Mouse (Mus musculus) forebrain, embryonic 10.5 days (tissue): ENCODE measurements around the gene Klhl29. TPM values are rescaled to one million over a fixed set of nuclear protein-coding genes. Genes with fewer than 3 reads are reported as not detected.

ENCODE experiments used
- DNase-seq: peaks from one replicate; pipeline ENCODE4 v3.0.0-alpha.2; 2017; ENCODE audit warnings: low spot score; ENCODE audit errors: extremely low spot score
- H3K27ac ChIP-seq: fragments of 300-500 bp; sonication (generic); 2 replicates; pipeline ENCODE4 v1.5.1; 2016; ENCODE audit warnings: mild to moderate bottlenecking
- H3K27me3 ChIP-seq: fragments of 300-500 bp; sonication (generic); 2 replicates; pipeline ENCODE4 v1.6.1; 2016; ENCODE audit warnings: mild to moderate bottlenecking; ENCODE audit not compliant: poor library complexity, severe bottlenecking
- H3K36me3 ChIP-seq: fragments of 300-500 bp; sonication (generic); replicated peaks from 2 replicates; pipeline ENCODE4 v1.6.1; 2016; ENCODE audit warnings: mild to moderate bottlenecking, moderate library complexity
- H3K4me1 ChIP-seq: fragments of 300-500 bp; sonication (generic); 2 replicates; pipeline ENCODE4 v1.6.1; 2016
- H3K4me3 ChIP-seq: fragments of 300-500 bp; sonication (generic); 2 replicates; pipeline ENCODE4 v1.5.1; 2016; ENCODE audit warnings: mild to moderate bottlenecking, moderate library complexity
- H3K9me3 ChIP-seq: fragments of 300-500 bp; sonication (generic); 2 replicates; pipeline ENCODE4 v1.6.1; 2016; ENCODE audit warnings: mild to moderate bottlenecking, moderate library complexity
- WGBS: fragments of 180-500 bp; shearing (Covaris S2); methylation state at CpG from one replicate; pipeline ENCODE4 v1.1.7; 2016; 5-methylcytosine and 5-hydroxymethylcytosine counted together
- polyA plus RNA-seq: library from polyadenylated mRNA; unstranded; fragments of >200 nt; fragmentation: Nextera tagmentation; extraction: Ambion mirVana; gene quantifications from 2 replicates; pipeline ENCODE4 v1.2.1, GENCODE M21; 2016

Gene Klhl29
- polyA plus RNA-seq, 1 experiment from 2014 or later, result 1.2 TPM

GRCm38 (mm10) chr12:5316029-5316567 lies 59.4 kb downstream of the Klhl29 start:
- 93% methylated on average over 9 of the region's 9 CpGs for WGBS
- no peak overlapping the region for H3K27ac ChIP-seq

GRCm38 (mm10) chr12:5307923-5308322 lies 67.6 kb downstream of the Klhl29 start:
- WGBS, result 89% methylated on average over 2 of the region's 2 CpGs
- Histone ChIP-seq H3K36me3 (peaks cover 8% of the 10 kb centered on the region; the same call in 1 of the 2 replicates), H3K9me3 (no peaks in the 10 kb centered on the region), H3K27me3 (no peaks in the 10 kb centered on the region), H3K4me1 (peaks cover 4% of the 10 kb centered on the region; the same call in 1 of the 2 replicates), H3K4me3 (no peak overlapping the region), H3K27ac (no peak overlapping the region)
- DNase-seq, result no peak

More at GRCm38 (mm10) chr12:5316029-5316567, 59.4 kb downstream of the Klhl29 start:
- Histone ChIP-seq H3K27me3 (no peaks in the 10 kb centered on the region), H3K36me3 (peaks cover 9% of the 10 kb centered on the region; the same call in 1 of the 2 replicates), H3K9me3 (no peaks in the 10 kb centered on the region), H3K4me3 (no peak overlapping the region), H3K4me1 (peaks cover 25% of the 10 kb centered on the region)
- DNase-seq, result no peak

- no peak overlapping the region for H3K4me3 ChIP-seq
- 62% methylated on average over 1 of the region's 1 CpGs for WGBS
- H3K4me1 ChIP-seq, result peaks cover 4% of the 10 kb centered on the region; the same call in 1 of the 2 replicates
- DNase-seq, result no peak
- no peaks in the 10 kb centered on the region for H3K9me3 ChIP-seq
- H3K36me3 ChIP-seq, result no peaks in the 10 kb centered on the region
- H3K27ac ChIP-seq, result no peak overlapping the region
- no peaks in the 10 kb centered on the region for H3K27me3 ChIP-seq
Observed at GRCm38 (mm10) chr12:5305466-5305865, 70.0 kb downstream of the Klhl29 start.

GRCm38 (mm10) chr12:5303912-5304311 lies 71.6 kb downstream of the Klhl29 start:
- 88% methylated on average over 5 of the region's 5 CpGs for WGBS
- Histone ChIP-seq H3K27me3 (no peaks in the 10 kb centered on the region), H3K36me3 (no peaks in the 10 kb centered on the region), H3K4me3 (no peak overlapping the region), H3K4me1 (peaks cover 4% of the 10 kb centered on the region; the same call in 1 of the 2 replicates), H3K9me3 (no peaks in the 10 kb centered on the region), H3K27ac (no peak overlapping the region)
- DNase-seq, result no peak

- peaks cover 4% of the 10 kb centered on the region; the same call in 1 of the 2 replicates for H3K4me1 ChIP-seq
- no peaks in the 10 kb centered on the region for H3K36me3 ChIP-seq
- no peak overlapping the region for H3K4me3 ChIP-seq
- H3K9me3 ChIP-seq, result no peaks in the 10 kb centered on the region
- H3K27ac ChIP-seq, result no peak overlapping the region
- no peaks in the 10 kb centered on the region for H3K27me3 ChIP-seq
- DNase-seq, result no peak
- WGBS, result 97% methylated on average over 4 of the region's 4 CpGs
Observed at GRCm38 (mm10) chr12:5303100-5303499, 72.4 kb downstream of the Klhl29 start.

GRCm38 (mm10) chr12:5301841-5302240 lies 73.6 kb downstream of the Klhl29 start:
- 85% methylated on average over 5 of the region's 5 CpGs for WGBS

GRCm38 (mm10) chr12:5296422-5296821 lies 79.1 kb downstream of the Klhl29 start:
- Histone ChIP-seq H3K9me3 (no peaks in the 10 kb centered on the region), H3K4me3 (no peak overlapping the region), H3K4me1 (no peaks in the 10 kb centered on the region), H3K36me3 (no peaks in the 10 kb centered on the region), H3K27ac (no peak overlapping the region), H3K27me3 (no peaks in the 10 kb centered on the region)
- WGBS, result 86% methylated on average over 7 of the region's 7 CpGs
- no peak for DNase-seq

More at GRCm38 (mm10) chr12:5301841-5302240, 73.6 kb downstream of the Klhl29 start:
- no peak overlapping the region for H3K27ac ChIP-seq
- H3K9me3 ChIP-seq, result no peaks in the 10 kb centered on the region
- DNase-seq, result no peak
- peaks cover 4% of the 10 kb centered on the region; the same call in 1 of the 2 replicates for H3K4me1 ChIP-seq
- H3K27me3 ChIP-seq, result no peaks in the 10 kb centered on the region
- H3K36me3 ChIP-seq, result no peaks in the 10 kb centered on the region
- H3K4me3 ChIP-seq, result no peak overlapping the region

GRCm38 (mm10) chr12:5292316-5292715 lies 83.2 kb downstream of the Klhl29 start:
- Histone ChIP-seq H3K27me3 (no peaks in the 10 kb centered on the region), H3K27ac (no peak overlapping the region), H3K4me1 (no peaks in the 10 kb centered on the region), H3K9me3 (no peaks in the 10 kb centered on the region), H3K36me3 (no peaks in the 10 kb centered on the region), H3K4me3 (no peak overlapping the region)
- DNase-seq, result no peak
- 93% methylated on average over 7 of the region's 7 CpGs for WGBS

- Histone ChIP-seq H3K27ac (no peak overlapping the region), H3K36me3 (no peaks in the 10 kb centered on the region), H3K4me1 (peaks cover 15% of the 10 kb centered on the region), H3K4me3 (no peak overlapping the region), H3K27me3 (no peaks in the 10 kb centered on the region), H3K9me3 (no peaks in the 10 kb centered on the region)
- no peak for DNase-seq
- WGBS, result 92% methylated on average over 11 of the region's 11 CpGs
Observed at GRCm38 (mm10) chr12:5285579-5285978, 89.9 kb downstream of the Klhl29 start.

GRCm38 (mm10) chr12:5284961-5285360 lies 90.5 kb downstream of the Klhl29 start:
- DNase-seq, result no peak
- 87% methylated on average over 6 of the region's 6 CpGs for WGBS
- H3K4me3 ChIP-seq, result no peak overlapping the region
- H3K36me3 ChIP-seq, result no peaks in the 10 kb centered on the region
- H3K4me1 ChIP-seq, result peaks cover 15% of the 10 kb centered on the region
- H3K9me3 ChIP-seq, result no peaks in the 10 kb centered on the region
- no peak overlapping the region for H3K27ac ChIP-seq
- H3K27me3 ChIP-seq, result no peaks in the 10 kb centered on the region

- DNase-seq, result no peak
- Histone ChIP-seq H3K36me3 (no peaks in the 10 kb centered on the region), H3K27ac (no peak overlapping the region), H3K4me1 (peaks cover 20% of the 10 kb centered on the region), H3K4me3 (no peak overlapping the region), H3K9me3 (no peaks in the 10 kb centered on the region), H3K27me3 (no peaks in the 10 kb centered on the region)
- 85% methylated on average over 2 of the region's 2 CpGs for WGBS
Observed at GRCm38 (mm10) chr12:5283654-5284053, 91.8 kb downstream of the Klhl29 start.

GRCm38 (mm10) chr12:5282611-5283010 lies 92.9 kb downstream of the Klhl29 start:
- peaks cover 20% of the 10 kb centered on the region for H3K4me1 ChIP-seq
- H3K9me3 ChIP-seq, result no peaks in the 10 kb centered on the region
- DNase-seq, result no peak
- no peaks in the 10 kb centered on the region for H3K36me3 ChIP-seq
- no peak overlapping the region for H3K4me3 ChIP-seq
- 47% methylated on average over 2 of the region's 2 CpGs for WGBS
- H3K27me3 ChIP-seq, result no peaks in the 10 kb centered on the region
- H3K27ac ChIP-seq, result no peak overlapping the region

GRCm38 (mm10) chr12:5279873-5280272 lies 95.6 kb downstream of the Klhl29 start:
- WGBS, result 50% methylated on average over 1 of the region's 1 CpGs

More at GRCm38 (mm10) chr12:5279873-5280272, 95.6 kb downstream of the Klhl29 start:
- Histone ChIP-seq H3K36me3 (no peaks in the 10 kb centered on the region), H3K4me1 (peaks cover 36% of the 10 kb centered on the region), H3K27ac (no peak overlapping the region), H3K4me3 (no peak overlapping the region), H3K9me3 (no peaks in the 10 kb centered on the region), H3K27me3 (no peaks in the 10 kb centered on the region)
- no peak for DNase-seq
